15 mouse cellular contexts compared by ENCODE assay signal in the genomic region with DNA sequence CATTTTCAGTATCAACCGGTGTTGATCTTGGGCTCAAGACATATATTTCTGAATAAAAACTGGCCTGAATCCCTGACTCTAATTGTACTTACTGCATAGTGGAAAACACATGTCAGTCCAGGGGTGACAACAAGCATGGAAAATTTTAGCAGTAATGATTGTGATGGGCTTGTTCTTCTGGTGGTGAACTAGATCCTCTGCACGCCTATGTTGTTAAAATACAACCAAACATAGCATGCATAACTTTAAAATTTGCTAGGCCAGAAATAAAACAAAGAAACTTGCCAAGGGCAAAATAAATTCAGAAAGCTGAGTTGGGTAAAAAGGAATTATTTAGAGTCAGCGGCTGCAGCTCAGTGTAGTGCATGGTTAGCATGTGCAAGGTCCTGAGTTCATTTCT.
"Had no signal": no experiment of that assay in that cellular context is flagged by ENCODE, and none has a peak within 500 bp of the region (broad histone marks: within the 10 kb centered on the region; RNA-seq: fewer than 3 reads in every experiment).

No protein-coding gene starts in this region.

- H3K9me3 ChIP-seq: megakaryocyte, embryonic 14.5 days; midbrain, embryonic 13.5 days; midbrain, embryonic 15.5 days; neural tube, embryonic 12.5 days; stomach, embryonic 15.5 days had no signal

- H3K36me3 ChIP-seq: midbrain, embryonic 13.5 days; midbrain, embryonic 15.5 days; neural tube, embryonic 12.5 days; stomach, embryonic 15.5 days had no signal

- H3K27ac ChIP-seq: macrophage; midbrain, embryonic 13.5 days; midbrain, embryonic 15.5 days; neural tube, embryonic 12.5 days; stomach, embryonic 15.5 days; stomach, postnatal 0 days had no signal

- ATAC-seq: midbrain, embryonic 13.5 days; midbrain, embryonic 15.5 days had no signal

- H3K4me1 ChIP-seq: midbrain, embryonic 15.5 days; stomach, embryonic 15.5 days had no signal

- DNase-seq: lung, adult 18-20 months; lung, embryonic 14.5 days; lung, postnatal 10 days; lung, postnatal 36 days; right cerebral cortex, postnatal 14 days; thymus, postnatal 14 days; thymus, postnatal 36 days had no signal

- H3K4me2 ChIP-seq: lung, embryonic 14.5 days; midbrain, embryonic 11.5 days; midbrain, embryonic 13.5 days; midbrain, embryonic 15.5 days; neural tube, embryonic 12.5 days; stomach, embryonic 15.5 days had no signal

- H3K4me3 ChIP-seq: megakaryocyte, embryonic 14.5 days; midbrain, embryonic 13.5 days; midbrain, embryonic 15.5 days; neural tube, embryonic 12.5 days; stomach, embryonic 15.5 days had no signal

- H3K27me3 ChIP-seq: megakaryocyte, embryonic 14.5 days; midbrain, embryonic 13.5 days; midbrain, embryonic 15.5 days; neural tube, embryonic 12.5 days; stomach, embryonic 15.5 days had no signal

- H3K9ac ChIP-seq: lung, embryonic 14.5 days; midbrain, embryonic 13.5 days; midbrain, embryonic 15.5 days; neural tube, embryonic 12.5 days; stomach, embryonic 15.5 days had no signal
